Mouse (Mus musculus) heart, postnatal 0 days (tissue): ENCODE measurements around the gene Theg. TPM values are rescaled to one million over a fixed set of nuclear protein-coding genes. Genes with fewer than 3 reads are reported as not detected.

ENCODE experiments used
- ATAC-seq: fragments of 200-750 bp; cut with Nextera tagmentation; 2 replicates; pipeline ENCODE4 v1.8.0; 2017; ENCODE audit warnings: low read depth, moderate number of reproducible peaks, moderate library complexity; ENCODE audit not compliant: insufficient read depth
- DNase-seq: peaks from one replicate; pipeline ENCODE4 v3.0.0-alpha.2; 2016; ENCODE audit warnings: low spot score
- H3K27ac ChIP-seq: fragments of 300-500 bp; sonication (generic); 2 replicates; pipeline ENCODE4 v1.5.1; 2014; ENCODE audit warnings: low read depth, mild to moderate bottlenecking
- H3K27me3 ChIP-seq: fragments of 300-500 bp; sonication (generic); 2 replicates; pipeline ENCODE4 v1.6.1; 2014; ENCODE audit warnings: low read length, mixed read lengths; ENCODE audit not compliant: control insufficient read depth, insufficient read depth
- H3K36me3 ChIP-seq: fragments of 300-500 bp; sonication (generic); replicated peaks from 2 replicates; pipeline ENCODE4 v1.6.1; 2014; ENCODE audit warnings: low read length, mixed read lengths; ENCODE audit not compliant: control insufficient read depth, insufficient read depth
- H3K4me1 ChIP-seq: fragments of 300-500 bp; sonication (generic); 2 replicates; pipeline ENCODE4 v1.6.1; 2014; ENCODE audit warnings: antibody characterized with exemption; ENCODE audit not compliant: control insufficient read depth, insufficient read depth
- H3K4me2 ChIP-seq: fragments of 300-500 bp; sonication (generic); 2 replicates; pipeline ENCODE4 v1.6.1; 2014; ENCODE audit warnings: low read depth, mild to moderate bottlenecking, low read length, moderate library complexity
- H3K4me3 ChIP-seq: fragments of 300-500 bp; sonication (generic); 2 replicates; pipeline ENCODE4 v1.5.1; 2014; ENCODE audit warnings: low read depth, low read length
- H3K9ac ChIP-seq: fragments of 300-500 bp; sonication (generic); replicated peaks from 2 replicates; pipeline ENCODE4 v1.6.1; 2014; ENCODE audit warnings: low read depth, low read length, mixed read lengths
- H3K9me3 ChIP-seq: fragments of 300-500 bp; sonication (generic); replicated peaks from 2 replicates; pipeline ENCODE4 v1.6.1; 2016; ENCODE audit warnings: low read length; ENCODE audit not compliant: control insufficient read depth
- CTCF ChIP-seq: IDR thresholded peaks from 2 replicates; pipeline ENCODE4 v1.5.1; 2016; ENCODE audit warnings: antibody characterized with exemption, control low read depth, low read depth
- EP300 ChIP-seq: IDR thresholded peaks from 2 replicates; pipeline ENCODE4 v1.6.1; 2016; ENCODE audit warnings: antibody characterized with exemption, low read depth
- WGBS: fragments of 180-500 bp; shearing (Covaris S2); extraction: QIAGEN DNeasy Blood & Tissue Kit; methylation state at CpG from one replicate; pipeline ENCODE4 v1.1.7; 2014; 5-methylcytosine and 5-hydroxymethylcytosine counted together
- polyA plus RNA-seq: library from polyadenylated mRNA; unstranded; fragments of >200 nt; fragmentation: Nextera tagmentation; extraction: Ambion mirVana; gene quantifications from 2 replicates; pipeline ENCODE4 v1.2.1, GENCODE M21; 2015
- total RNA-seq: library from RNA; depleted of rRNA; stranded (reverse); fragments of >200 nt; gene quantifications from 2 replicates; pipeline ENCODE4 v1.2.3, GENCODE M21; 2014; ENCODE audit warnings: low replicate concordance

Theg gene
- total and polyA plus RNA-seq, 2 experiments from 2014 or later: not detected

DNA sequence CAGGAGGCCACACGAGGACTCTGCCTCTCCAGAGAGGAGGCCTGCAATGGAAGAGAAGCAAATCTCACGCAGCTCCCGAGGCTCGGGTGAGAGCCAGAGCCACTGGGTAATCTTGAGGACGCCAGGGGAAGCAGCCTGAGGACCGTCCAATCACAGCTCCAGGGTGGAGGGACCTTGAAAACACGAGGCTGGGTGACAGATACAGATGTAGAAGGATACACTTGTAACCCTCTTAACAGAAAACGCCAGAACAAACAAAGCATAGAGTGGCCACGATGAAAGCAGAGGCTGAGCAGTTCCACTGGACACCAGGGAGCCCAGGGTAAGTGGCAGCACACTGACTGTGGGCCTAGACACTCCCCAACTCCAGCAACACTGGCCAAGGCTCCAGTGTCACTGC is 36.8 kb downstream of the Theg start:
- WGBS: 75% methylated on average over 9 of the region's 9 CpGs
- peaks cover 44% of the 10 kb centered on the region for H3K36me3 ChIP-seq
- DNase-seq: no peak

DNA sequence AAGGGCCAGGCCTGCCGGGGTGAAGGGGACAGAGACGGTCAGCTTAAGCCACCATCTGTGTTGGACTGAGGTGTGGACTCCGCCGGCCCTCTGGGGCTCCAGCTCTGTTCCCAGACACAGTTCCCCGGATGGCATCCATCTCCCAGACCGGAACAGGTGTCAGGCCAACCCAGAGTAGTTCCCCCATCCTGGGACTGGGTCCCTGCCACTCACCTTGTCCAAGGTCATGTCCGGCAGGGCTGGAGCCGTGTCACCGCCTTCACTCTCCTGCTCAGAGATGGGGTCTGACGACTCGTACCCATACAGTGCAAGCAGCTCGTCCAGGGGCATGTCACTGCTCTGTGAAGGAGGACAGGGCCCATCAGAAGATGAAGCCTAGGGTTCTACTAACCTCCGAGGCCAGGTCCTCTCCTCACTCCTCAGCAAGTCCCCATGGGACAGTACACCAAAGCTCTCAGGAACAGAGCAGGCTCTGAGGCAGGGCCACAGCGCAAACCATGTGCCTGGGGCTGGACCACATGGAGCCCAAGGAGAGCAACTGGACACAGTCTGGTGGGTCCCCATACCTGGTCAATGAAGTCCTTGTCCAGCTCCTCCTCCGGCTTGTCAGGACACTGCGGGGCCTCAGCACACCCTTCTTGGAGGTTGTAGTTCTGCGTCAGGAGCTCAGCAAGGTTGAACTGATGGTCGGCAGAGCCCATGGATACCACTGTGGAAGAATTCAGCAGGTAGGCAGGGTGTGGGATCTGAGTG is 38.0 kb downstream of the Theg start:
- H3K4me2 ChIP-seq: no peak overlapping the region
- TF ChIP-seq CTCF: no peak
- TF ChIP-seq EP300: no peak
- no peak for DNase-seq
- peaks cover 56% of the 10 kb centered on the region for H3K36me3 ChIP-seq
- ATAC-seq: no peak
- H3K9ac ChIP-seq: no peak overlapping the region
- H3K27me3 ChIP-seq: no peaks in the 10 kb centered on the region
- H3K27ac ChIP-seq: no peak overlapping the region
- H3K9me3 ChIP-seq: no peaks in the 10 kb centered on the region
- H3K4me3 ChIP-seq: no peak overlapping the region
- 82% methylated on average over 18 of the region's 18 CpGs for WGBS
- peaks cover 14% of the 10 kb centered on the region for H3K4me1 ChIP-seq

More for the DNA sequence above, 36.8 kb downstream of the Theg start:
- TF ChIP-seq EP300: no peak
- no peak for TF ChIP-seq CTCF
- no peak for ATAC-seq
- no peak overlapping the region for H3K4me3 ChIP-seq
- H3K27ac ChIP-seq: no peak overlapping the region
- no peaks in the 10 kb centered on the region for H3K9me3 ChIP-seq
- H3K4me2 ChIP-seq: no peak overlapping the region
- H3K27me3 ChIP-seq: no peaks in the 10 kb centered on the region
- no peak overlapping the region for H3K9ac ChIP-seq
- H3K4me1 ChIP-seq: peaks cover 14% of the 10 kb centered on the region

DNA sequence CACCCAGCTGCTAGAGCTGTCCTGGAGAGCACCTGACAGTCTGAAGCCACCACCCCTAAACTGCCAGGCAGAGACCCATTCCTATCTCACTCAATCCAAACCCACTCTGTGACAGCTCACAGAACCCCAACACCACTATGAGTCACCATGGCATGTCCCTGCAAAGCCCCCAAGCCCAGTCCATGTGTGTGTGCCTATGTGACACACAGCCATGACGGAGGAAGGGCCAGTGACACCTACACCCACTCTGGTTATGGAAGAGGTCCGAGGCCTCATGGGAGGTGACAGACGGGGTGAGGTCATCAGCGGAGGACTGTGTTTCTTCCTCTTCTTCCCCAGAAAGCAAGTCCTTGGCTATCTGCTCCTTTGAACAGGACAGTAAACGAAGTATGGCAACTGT is 38.6 kb downstream of the Theg start:
- peaks cover 62% of the 10 kb centered on the region for H3K36me3 ChIP-seq
- H3K4me1 ChIP-seq: peaks cover 10% of the 10 kb centered on the region
- DNase-seq: no peak
- TF ChIP-seq EP300 (no peak), CTCF (no peak)
- no peak overlapping the region for H3K4me3 ChIP-seq
- H3K9me3 ChIP-seq: no peaks in the 10 kb centered on the region
- H3K27me3 ChIP-seq: no peaks in the 10 kb centered on the region
- H3K27ac ChIP-seq: no peak overlapping the region
- 82% methylated on average over 5 of the region's 5 CpGs for WGBS
- H3K9ac ChIP-seq: no peak overlapping the region
- H3K4me2 ChIP-seq: no peak overlapping the region
- no peak for ATAC-seq

DNA sequence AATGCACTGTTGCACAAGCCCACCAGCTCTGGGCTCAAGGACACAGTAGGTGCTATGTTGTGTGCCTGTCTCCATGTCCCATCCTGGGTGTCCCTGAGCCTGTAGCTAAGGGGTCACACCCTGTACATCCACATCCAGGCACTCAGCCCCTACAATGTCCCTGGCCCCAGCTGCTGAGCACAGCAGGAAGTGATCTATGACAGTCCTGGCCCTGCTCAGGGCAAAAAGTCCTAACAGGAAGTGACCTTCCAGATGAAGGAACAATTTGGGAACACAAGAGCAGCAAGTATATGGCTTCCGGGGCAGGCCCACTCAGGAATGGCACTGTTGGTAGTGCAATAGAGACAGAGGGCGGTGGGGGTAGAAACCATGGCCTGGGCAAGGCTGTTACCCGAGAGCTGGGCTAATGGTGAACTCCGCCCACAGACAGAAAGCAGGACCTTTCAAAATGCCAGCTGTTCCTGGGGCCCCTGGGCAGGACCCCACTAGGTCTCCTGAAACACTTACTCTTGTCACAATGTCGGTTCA is 39.9 kb downstream of the Theg start:
- H3K27ac ChIP-seq: no peak overlapping the region
- DNase-seq: no peak

DNA sequence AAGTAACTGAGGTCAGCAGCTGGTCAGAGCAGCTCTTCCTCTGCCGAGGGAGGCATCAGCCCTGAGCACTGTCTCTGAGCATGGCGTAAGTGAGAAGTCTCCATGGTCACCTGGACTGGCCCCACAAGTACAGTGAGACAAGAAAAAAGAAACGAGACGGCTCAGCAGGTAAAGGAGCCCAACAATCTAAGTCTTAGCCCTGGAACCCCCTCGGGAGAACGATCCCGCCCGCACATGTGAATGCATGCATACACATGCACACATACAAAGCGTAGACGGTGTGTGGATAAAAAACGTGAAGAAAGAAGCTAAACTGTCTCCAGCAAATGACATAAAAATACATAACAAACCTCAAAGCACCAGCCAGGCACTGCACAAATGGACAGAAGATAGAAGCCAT is 40.6 kb downstream of the Theg start:
- TF ChIP-seq EP300: no peak
- H3K9me3 ChIP-seq: no peaks in the 10 kb centered on the region
- peaks cover 5% of the 10 kb centered on the region; the same call in 1 of the 2 replicates for H3K4me1 ChIP-seq
- no peak overlapping the region for H3K4me3 ChIP-seq
- ATAC-seq (no peak), DNase-seq (no peak)
- H3K27me3 ChIP-seq: no peaks in the 10 kb centered on the region
- WGBS: 87% methylated on average over 11 of the region's 11 CpGs
- no peak overlapping the region for H3K4me2 ChIP-seq
- H3K9ac ChIP-seq: no peak overlapping the region
- H3K27ac ChIP-seq: no peak overlapping the region
- peaks cover 83% of the 10 kb centered on the region for H3K36me3 ChIP-seq

More for the DNA sequence above, 39.9 kb downstream of the Theg start:
- peaks cover 5% of the 10 kb centered on the region; the same call in 1 of the 2 replicates for H3K4me1 ChIP-seq
- ATAC-seq: no peak
- no peaks in the 10 kb centered on the region for H3K27me3 ChIP-seq
- TF ChIP-seq CTCF: no peak
- TF ChIP-seq EP300: no peak
- H3K36me3 ChIP-seq: peaks cover 76% of the 10 kb centered on the region
- H3K9ac ChIP-seq: no peak overlapping the region
- 73% methylated on average over 5 of the region's 5 CpGs for WGBS
- H3K4me3 ChIP-seq: no peak overlapping the region
- H3K9me3 ChIP-seq: no peaks in the 10 kb centered on the region
- no peak overlapping the region for H3K4me2 ChIP-seq
